Comparison of ENCODE assay signal across 20 mouse cellular contexts in the genomic region with DNA sequence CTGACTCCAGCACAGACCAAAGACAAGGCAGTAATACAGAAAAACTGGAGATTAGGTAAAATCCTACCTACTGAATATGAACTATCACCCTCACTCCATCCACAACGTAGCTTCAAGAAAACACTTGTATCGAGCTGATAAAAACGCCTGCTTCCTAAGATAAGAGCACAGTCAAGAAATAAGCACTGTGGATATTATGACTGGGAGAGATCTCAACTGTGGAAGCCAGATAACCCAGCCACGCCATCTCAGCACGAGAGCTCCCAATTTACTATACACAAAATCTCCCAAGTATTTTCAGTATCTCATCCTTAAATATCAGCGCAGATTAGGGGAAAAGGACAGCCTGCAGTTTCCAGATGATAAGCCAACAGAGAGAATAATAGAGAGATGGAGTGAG.
DNase-seq lines count a peak whose midpoint lies in the region; ATAC-seq lines count a peak whose summit lies in the region.
"Had no signal": no experiment of that assay in that cellular context is flagged by ENCODE, and none has a peak within 500 bp of the region (broad histone marks: within the 10 kb centered on the region; RNA-seq: fewer than 3 reads in every experiment).

No protein-coding gene starts in this region.

- DNase-seq in heart, adult 18-20 months = no peak
- peak; percentile 82 for DNase-seq in c-Kit-positive CD71-positive TER-119-positive erythroid progenitor cells, embryonic 14.5 days (ENCODE audit: low spot score)
- DNase-seq in liver, embryonic 11.5 days (ENCODE audit: low spot score) = no peak
- DNase-seq in frontal cortex, postnatal 36 days (ENCODE audit: low spot score in 2 of 2) = no peak
- no peak for DNase-seq in kidney, postnatal 10 days
- DNase-seq: cerebellum, postnatal 14 days; embryo, embryonic 11 days; gastrocnemius, adult 2 months; heart, postnatal 36 days; lung, postnatal 10 days; right cerebral cortex, postnatal 25 days; thymus, postnatal 25 days had no signal

- H3K4me3 ChIP-seq in heart, embryonic 11.5 days (ENCODE audit: low read depth, low read length) = no peak overlapping the region
- H3K4me3 ChIP-seq in liver, embryonic 11.5 days (ENCODE audit: low read depth, low read length) = no peak overlapping the region
- H3K4me3 ChIP-seq: gastrocnemius, adult 2 months; layer of hippocampus, adult 2 months; limb, embryonic 15.5 days had no signal

- H3K4me2 ChIP-seq in heart, embryonic 11.5 days = no peak overlapping the region
- H3K4me2 ChIP-seq in liver, embryonic 11.5 days = peak overlapping the region; percentile 51
- H3K4me2 ChIP-seq: limb, embryonic 15.5 days had no signal

- no peak for ATAC-seq in heart, embryonic 11.5 days (replicated peaks; ENCODE audit: insufficient number of reproducible peaks, low FRiP score, low TSS enrichment)
- peak; percentile 95 for ATAC-seq in liver, embryonic 11.5 days (replicated peaks; ENCODE audit: low FRiP score)
- ATAC-seq in megakaryocyte progenitor cell, adult 5-6 weeks (replicated peaks; ENCODE audit: poor library complexity) = peak; percentile 94
- no peak for ATAC-seq in megakaryocyte, adult 5-6 weeks (ENCODE audit: poor library complexity, severe bottlenecking)
- ATAC-seq: CD4-positive, CD25-positive, alpha-beta regulatory T cell, adult 4 months; intestine, embryonic 16.5 days had no signal

- no peaks in the 10 kb centered on the region for H3K27me3 ChIP-seq in heart, embryonic 11.5 days (ENCODE audit: control insufficient read depth, insufficient read depth, low read length)
- H3K27me3 ChIP-seq in liver, embryonic 11.5 days (replicated peaks; ENCODE audit: control insufficient read depth, insufficient read depth, low read length) = no peaks in the 10 kb centered on the region
- H3K27me3 ChIP-seq: limb, embryonic 15.5 days; megakaryocyte, embryonic 14.5 days had no signal

- H3K4me1 ChIP-seq in heart, embryonic 11.5 days (ENCODE audit: control insufficient read depth, insufficient read depth, low read length) = peaks cover 14% of the 10 kb centered on the region; the same call in 1 of the 2 replicates
- H3K4me1 ChIP-seq in liver, embryonic 11.5 days (replicated peaks; ENCODE audit: control insufficient read depth, insufficient read depth, low read length) = peaks cover 13% of the 10 kb centered on the region
- H3K4me1 ChIP-seq: limb, embryonic 15.5 days had no signal

- H3K36me3 ChIP-seq in heart, embryonic 11.5 days (ENCODE audit: control insufficient read depth, insufficient read depth, low read length) = peaks cover 7% of the 10 kb centered on the region; the same call in 1 of the 2 replicates
- peaks cover 3% of the 10 kb centered on the region for H3K36me3 ChIP-seq in liver, embryonic 11.5 days (ENCODE audit: control insufficient read depth, insufficient read depth, low read length)

- 40% methylated on average over 6 of the region's 6 CpGs for WGBS in heart, embryonic 11.5 days (ENCODE audit: insufficient replicate concordance)
- WGBS in liver, embryonic 11.5 days = 39% methylated on average over 6 of the region's 6 CpGs

- no peak overlapping the region for H3K9ac ChIP-seq in heart, embryonic 11.5 days (ENCODE audit: low read depth, low read length)
- no peak overlapping the region for H3K9ac ChIP-seq in liver, embryonic 11.5 days (ENCODE audit: low read depth, low read length)
- H3K9ac ChIP-seq: limb, embryonic 15.5 days had no signal

- H3K27ac ChIP-seq in heart, embryonic 11.5 days (ENCODE audit: low read depth, low read length) = 0 out of 2 replicates have a peak overlapping the region, but pooled peaks have one; percentile 22
- H3K27ac ChIP-seq in liver, embryonic 11.5 days (ENCODE audit: low read depth, low read length) = no peak overlapping the region
- H3K27ac ChIP-seq: gastrocnemius, adult 2 months; layer of hippocampus, adult 2 months; limb, embryonic 15.5 days had no signal

- no peaks in the 10 kb centered on the region for H3K9me3 ChIP-seq in heart, embryonic 11.5 days (replicated peaks; ENCODE audit: control insufficient read depth, low read length)
- H3K9me3 ChIP-seq in liver, embryonic 11.5 days (ENCODE audit: control insufficient read depth, low read length) = no peaks in the 10 kb centered on the region
- H3K9me3 ChIP-seq: limb, embryonic 15.5 days; megakaryocyte, embryonic 14.5 days had no signal

Comparison
In these comparisons a context has a peak if more than half of its experiments do, and no peak if none do; other contexts are left out.
1. ATAC-seq: peak in liver, embryonic 11.5 days (single experiment) and megakaryocyte progenitor cell, adult 5-6 weeks (single experiment); none in heart, embryonic 11.5 days (single experiment) and megakaryocyte, adult 5-6 weeks (single experiment).